Mouse (Mus musculus): Measurements from ENCODE around the gene Gpsm3. TPM values are rescaled to one million over a fixed set of nuclear protein-coding genes. Genes with fewer than 3 reads are reported as not detected.
"Not testable (repeated sequence)": the region's sequence is repeated elsewhere in the genome, so short reads cannot be mapped to it uniquely, and the experiment has no call there.

The Gpsm3 gene
- 2.7 and 3.2 TPM in 2 replicates for polyA plus RNA-seq (2015; fragmentation: Nextera tagmentation; extraction: Ambion mirVana)

- no peak within 1 kb of the TSS for H3K9ac ChIP-seq (replicated peaks)
These were observed at the start of gene Gpsm3 for GRCm38 (mm10) chr17:34589681-34590101. TSS of gene Gpsm3 (plus strand) at chr17:34589806.

GRCm38 (mm10) chr17:34543567-34543966 is 46.0 kb upstream of the Gpsm3 start:
- WGBS, result 93% methylated on average over 13 of the region's 13 CpGs
- not testable (repeated sequence) for ATAC-seq (replicated peaks)

More at GRCm38 (mm10) chr17:34589681-34590101, at the start of gene Gpsm3:
- H3K27me3 ChIP-seq, result no peaks in the 10 kb centered on the region
- no peak for ATAC-seq (replicated peaks)
- H3K4me2 ChIP-seq (replicated peaks), result no peak within 1 kb of the TSS
- peak within 1 kb of the TSS; percentile 97 for H3K27ac ChIP-seq (replicated peaks)
- H3K4me1 ChIP-seq, result peaks cover 55% of the 10 kb centered on the region
- no peaks in the 10 kb centered on the region for H3K36me3 ChIP-seq
- 0 out of 2 replicates have a peak within 1 kb of the TSS, but pooled peaks have one; percentile 87 for H3K4me3 ChIP-seq
- WGBS, result 51% methylated on average over 7 of the region's 7 CpGs
- no peaks in the 10 kb centered on the region for H3K9me3 ChIP-seq

GRCm38 (mm10) chr17:34546797-34547196 is 42.8 kb upstream of the Gpsm3 start:
- Histone ChIP-seq H3K9ac (replicated peaks) (no peak overlapping the region), H3K27ac (replicated peaks) (no peak overlapping the region), H3K4me3 (no peak overlapping the region), H3K9me3 (no peaks in the 10 kb centered on the region), H3K4me2 (replicated peaks) (no peak overlapping the region), H3K4me1 (no peaks in the 10 kb centered on the region), H3K27me3 (no peaks in the 10 kb centered on the region), H3K36me3 (no peaks in the 10 kb centered on the region)
- 78% methylated on average over 1 of the region's 1 CpGs for WGBS
- ATAC-seq (replicated peaks), result no peak

More at GRCm38 (mm10) chr17:34543567-34543966, 46.0 kb upstream of the Gpsm3 start:
- H3K36me3 ChIP-seq; H3K4me1 ChIP-seq; H3K4me2 ChIP-seq (replicated peaks); H3K9ac ChIP-seq (replicated peaks); H3K27ac ChIP-seq (replicated peaks); H3K27me3 ChIP-seq; H3K9me3 ChIP-seq; H3K4me3 ChIP-seq: not testable (repeated sequence)

- H3K9me3 ChIP-seq, result no peaks in the 10 kb centered on the region
- H3K4me2 ChIP-seq (replicated peaks), result no peak overlapping the region
- WGBS, result 92% methylated on average over 4 of the region's 4 CpGs
- H3K4me1 ChIP-seq, result no peaks in the 10 kb centered on the region
- ATAC-seq (replicated peaks), result no peak
- H3K27ac ChIP-seq (replicated peaks), result no peak overlapping the region
- no peak overlapping the region for H3K4me3 ChIP-seq
- H3K9ac ChIP-seq (replicated peaks), result no peak overlapping the region
- no peaks in the 10 kb centered on the region for H3K36me3 ChIP-seq
- H3K27me3 ChIP-seq, result no peaks in the 10 kb centered on the region
These were observed 42.0 kb upstream of the Gpsm3 start for GRCm38 (mm10) chr17:34547601-34548000.

- Histone ChIP-seq H3K4me1 (no peaks in the 10 kb centered on the region), H3K27ac (replicated peaks) (no peak overlapping the region), H3K4me3 (no peak overlapping the region), H3K27me3 (no peaks in the 10 kb centered on the region), H3K9me3 (no peaks in the 10 kb centered on the region), H3K9ac (replicated peaks) (no peak overlapping the region), H3K36me3 (no peaks in the 10 kb centered on the region), H3K4me2 (replicated peaks) (no peak overlapping the region)
- 92% methylated on average over 3 of the region's 3 CpGs for WGBS
- no peak for ATAC-seq (replicated peaks)
These were observed 40.5 kb upstream of the Gpsm3 start for GRCm38 (mm10) chr17:34549156-34549555.

GRCm38 (mm10) chr17:34549843-34550242 is 39.8 kb upstream of the Gpsm3 start:
- H3K4me2 ChIP-seq (replicated peaks), result no peak overlapping the region
- no peaks in the 10 kb centered on the region for H3K36me3 ChIP-seq
- no peak for ATAC-seq (replicated peaks)
- H3K4me3 ChIP-seq, result no peak overlapping the region
- H3K27me3 ChIP-seq, result no peaks in the 10 kb centered on the region
- no peak overlapping the region for H3K9ac ChIP-seq (replicated peaks)
- 83% methylated on average over 2 of the region's 2 CpGs for WGBS
- H3K9me3 ChIP-seq, result no peaks in the 10 kb centered on the region
- H3K27ac ChIP-seq (replicated peaks), result no peak overlapping the region
- no peaks in the 10 kb centered on the region for H3K4me1 ChIP-seq

- ATAC-seq (replicated peaks), result no peak
- Histone ChIP-seq H3K27me3 (no peaks in the 10 kb centered on the region), H3K4me2 (replicated peaks) (no peak overlapping the region), H3K36me3 (no peaks in the 10 kb centered on the region), H3K9me3 (no peaks in the 10 kb centered on the region), H3K4me3 (no peak overlapping the region), H3K9ac (replicated peaks) (no peak overlapping the region), H3K27ac (replicated peaks) (no peak overlapping the region), H3K4me1 (no peaks in the 10 kb centered on the region)
- 23% methylated on average over 5 of the region's 5 CpGs for WGBS
These were observed 34.1 kb upstream of the Gpsm3 start for GRCm38 (mm10) chr17:34555483-34555882.

- ATAC-seq (replicated peaks), result no peak
- no peak overlapping the region for H3K4me3 ChIP-seq
- WGBS, result 84% methylated on average over 8 of the region's 8 CpGs
- no peak overlapping the region for H3K27ac ChIP-seq (replicated peaks)
- no peak overlapping the region for H3K4me2 ChIP-seq (replicated peaks)
- no peaks in the 10 kb centered on the region for H3K4me1 ChIP-seq
- H3K27me3 ChIP-seq, result no peaks in the 10 kb centered on the region
- H3K36me3 ChIP-seq, result no peaks in the 10 kb centered on the region
- H3K9ac ChIP-seq (replicated peaks), result no peak overlapping the region
- no peaks in the 10 kb centered on the region for H3K9me3 ChIP-seq
These were observed 33.2 kb upstream of the Gpsm3 start for GRCm38 (mm10) chr17:34556406-34556805.

- no peak overlapping the region for H3K27ac ChIP-seq (replicated peaks)
- no peaks in the 10 kb centered on the region for H3K4me1 ChIP-seq
- H3K4me2 ChIP-seq (replicated peaks), result no peak overlapping the region
- no peak overlapping the region for H3K9ac ChIP-seq (replicated peaks)
- WGBS, result 79% methylated on average over 11 of the region's 11 CpGs
- no peaks in the 10 kb centered on the region for H3K27me3 ChIP-seq
- no peaks in the 10 kb centered on the region for H3K9me3 ChIP-seq
- no peak for ATAC-seq (replicated peaks)
- no peak overlapping the region for H3K4me3 ChIP-seq
- no peaks in the 10 kb centered on the region for H3K36me3 ChIP-seq
These were observed 32.2 kb upstream of the Gpsm3 start for GRCm38 (mm10) chr17:34557411-34557810.

GRCm38 (mm10) chr17:34559116-34559515 is 30.5 kb upstream of the Gpsm3 start:
- H3K4me3 ChIP-seq, result no peak overlapping the region
- H3K36me3 ChIP-seq, result no peaks in the 10 kb centered on the region
- H3K9ac ChIP-seq (replicated peaks), result no peak overlapping the region
- 87% methylated on average over 7 of the region's 7 CpGs for WGBS
- H3K9me3 ChIP-seq, result no peaks in the 10 kb centered on the region
- no peaks in the 10 kb centered on the region for H3K27me3 ChIP-seq
- H3K4me1 ChIP-seq, result no peaks in the 10 kb centered on the region
- no peak overlapping the region for H3K4me2 ChIP-seq (replicated peaks)
- no peak overlapping the region for H3K27ac ChIP-seq (replicated peaks)
- ATAC-seq (replicated peaks), result no peak

GRCm38 (mm10) chr17:34559895-34560294 is 29.7 kb upstream of the Gpsm3 start:
- no peaks in the 10 kb centered on the region for H3K4me1 ChIP-seq
- H3K27me3 ChIP-seq, result no peaks in the 10 kb centered on the region
- no peak overlapping the region for H3K4me2 ChIP-seq (replicated peaks)
- no peaks in the 10 kb centered on the region for H3K9me3 ChIP-seq
- no peak for ATAC-seq (replicated peaks)
- no peaks in the 10 kb centered on the region for H3K36me3 ChIP-seq
- H3K4me3 ChIP-seq, result no peak overlapping the region
- no peak overlapping the region for H3K27ac ChIP-seq (replicated peaks)
- no peak overlapping the region for H3K9ac ChIP-seq (replicated peaks)
- 33% methylated on average over 15 of the region's 15 CpGs for WGBS

- no peak overlapping the region for H3K27ac ChIP-seq (replicated peaks)
- no peak overlapping the region for H3K9ac ChIP-seq (replicated peaks)
- H3K36me3 ChIP-seq, result no peaks in the 10 kb centered on the region
- no peaks in the 10 kb centered on the region for H3K9me3 ChIP-seq
- no peak overlapping the region for H3K4me2 ChIP-seq (replicated peaks)
- ATAC-seq (replicated peaks), result no peak
- 92% methylated on average over 6 of the region's 6 CpGs for WGBS
- no peak overlapping the region for H3K4me3 ChIP-seq
- H3K27me3 ChIP-seq, result no peaks in the 10 kb centered on the region
- H3K4me1 ChIP-seq, result no peaks in the 10 kb centered on the region
These were observed 29.2 kb upstream of the Gpsm3 start for GRCm38 (mm10) chr17:34560438-34560837.

- Histone ChIP-seq H3K4me3 (no peak overlapping the region), H3K9ac (replicated peaks) (no peak overlapping the region), H3K4me1 (no peaks in the 10 kb centered on the region), H3K27ac (replicated peaks) (no peak overlapping the region), H3K36me3 (no peaks in the 10 kb centered on the region), H3K9me3 (no peaks in the 10 kb centered on the region), H3K27me3 (no peaks in the 10 kb centered on the region), H3K4me2 (replicated peaks) (no peak overlapping the region)
- 35% methylated on average over 8 of the region's 8 CpGs for WGBS
- ATAC-seq (replicated peaks), result no peak
These were observed 28.4 kb upstream of the Gpsm3 start for GRCm38 (mm10) chr17:34561200-34561599.

All from forebrain, embryonic 15.5 days (tissue).